Mouse (Mus musculus) midbrain, embryonic 11.5 days (tissue): ENCODE results near the gene Igfbp2. TPM values are rescaled to one million over a fixed set of nuclear protein-coding genes. Genes with fewer than 3 reads are reported as not detected.

Experiments
- ATAC-seq: fragments of 200-750 bp; cut with Nextera tagmentation; 2 replicates; pipeline ENCODE4 v1.8.0; 2017; ENCODE audit warnings: moderate TSS enrichment, moderate library complexity; ENCODE audit not compliant: low FRiP score
- DNase-seq: peaks from one replicate; pipeline ENCODE4 v3.0.0; 2015; ENCODE audit warnings: low spot score; ENCODE audit errors: missing footprints
- H3K27ac ChIP-seq: fragments of 300-500 bp; sonication (generic); 2 replicates; pipeline ENCODE4 v1.5.1; 2014; ENCODE audit warnings: low read depth, low read length
- H3K27me3 ChIP-seq: fragments of 300-500 bp; sonication (generic); 2 replicates; pipeline ENCODE4 v1.6.1; 2014; ENCODE audit warnings: mild to moderate bottlenecking, low read length, moderate library complexity, mixed read lengths; ENCODE audit not compliant: control insufficient read depth, insufficient read depth
- H3K36me3 ChIP-seq: fragments of 300-500 bp; sonication (generic); 2 replicates; pipeline ENCODE4 v1.6.1; 2014; ENCODE audit warnings: mild to moderate bottlenecking, low read length, moderate library complexity, mixed read lengths; ENCODE audit not compliant: control insufficient read depth, insufficient read depth
- H3K4me1 ChIP-seq: fragments of 300-500 bp; sonication (generic); 2 replicates; pipeline ENCODE4 v1.6.1; 2014; ENCODE audit warnings: low read length; ENCODE audit not compliant: control insufficient read depth, insufficient read depth
- H3K4me2 ChIP-seq: fragments of 300-500 bp; sonication (generic); 2 replicates; pipeline ENCODE4 v1.6.1; 2014; ENCODE audit warnings: mild to moderate bottlenecking, moderate library complexity
- H3K4me3 ChIP-seq: fragments of 300-500 bp; sonication (generic); 2 replicates; pipeline ENCODE4 v1.5.1; 2014; ENCODE audit warnings: low read depth, low read length
- H3K9ac ChIP-seq: fragments of 300-500 bp; sonication (generic); 2 replicates; pipeline ENCODE4 v1.6.1; 2014; ENCODE audit warnings: low read length
- H3K9me3 ChIP-seq: fragments of 300-500 bp; sonication (generic); 2 replicates; pipeline ENCODE4 v1.6.1; 2016; ENCODE audit warnings: low read length; ENCODE audit not compliant: control insufficient read depth
- WGBS: fragments of 180-500 bp; shearing (Covaris S2); extraction: QIAGEN DNeasy Blood & Tissue Kit; methylation state at CpG from one replicate; pipeline ENCODE4 v1.1.7; 2014; 5-methylcytosine and 5-hydroxymethylcytosine counted together
- polyA plus RNA-seq: library from polyadenylated mRNA; unstranded; fragments of >200 nt; fragmentation: Nextera tagmentation; extraction: Ambion mirVana; gene quantifications from 2 replicates; pipeline ENCODE4 v1.2.1, GENCODE M21; 2014

Gene Igfbp2
- polyA plus RNA-seq, 1 experiment from 2014 or later: 548 TPM

DNA sequence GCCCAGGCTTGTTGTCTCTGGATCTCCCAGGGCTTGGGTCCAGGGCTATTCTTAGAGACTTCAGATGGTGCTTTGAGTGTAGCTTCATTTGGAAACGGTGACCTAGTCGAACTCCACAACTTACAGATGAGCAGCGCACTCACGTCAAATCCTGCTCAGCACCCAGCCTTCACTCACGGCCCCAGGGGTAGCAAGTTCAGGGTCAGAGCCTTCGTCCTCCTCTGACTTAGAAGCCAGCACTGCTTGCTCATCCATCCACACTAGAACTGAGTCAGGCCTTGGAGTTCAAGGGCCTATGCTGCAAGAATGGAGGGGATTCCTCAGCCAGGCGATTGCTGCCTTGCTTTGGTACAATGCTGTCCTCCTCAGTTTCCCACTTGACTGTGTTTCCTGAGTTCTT is 15.5 kb downstream of the Igfbp2 start:
- H3K27ac ChIP-seq: no peak overlapping the region
- no peaks in the 10 kb centered on the region for H3K9me3 ChIP-seq
- no peak overlapping the region for H3K4me2 ChIP-seq
- WGBS: 92% methylated on average over 7 of the region's 7 CpGs
- H3K4me1 ChIP-seq: no peaks in the 10 kb centered on the region
- DNase-seq (no peak), ATAC-seq (no peak)
- no peaks in the 10 kb centered on the region for H3K27me3 ChIP-seq
- peaks cover 13% of the 10 kb centered on the region for H3K36me3 ChIP-seq
- H3K4me3 ChIP-seq: no peak overlapping the region
- no peak overlapping the region for H3K9ac ChIP-seq

DNA sequence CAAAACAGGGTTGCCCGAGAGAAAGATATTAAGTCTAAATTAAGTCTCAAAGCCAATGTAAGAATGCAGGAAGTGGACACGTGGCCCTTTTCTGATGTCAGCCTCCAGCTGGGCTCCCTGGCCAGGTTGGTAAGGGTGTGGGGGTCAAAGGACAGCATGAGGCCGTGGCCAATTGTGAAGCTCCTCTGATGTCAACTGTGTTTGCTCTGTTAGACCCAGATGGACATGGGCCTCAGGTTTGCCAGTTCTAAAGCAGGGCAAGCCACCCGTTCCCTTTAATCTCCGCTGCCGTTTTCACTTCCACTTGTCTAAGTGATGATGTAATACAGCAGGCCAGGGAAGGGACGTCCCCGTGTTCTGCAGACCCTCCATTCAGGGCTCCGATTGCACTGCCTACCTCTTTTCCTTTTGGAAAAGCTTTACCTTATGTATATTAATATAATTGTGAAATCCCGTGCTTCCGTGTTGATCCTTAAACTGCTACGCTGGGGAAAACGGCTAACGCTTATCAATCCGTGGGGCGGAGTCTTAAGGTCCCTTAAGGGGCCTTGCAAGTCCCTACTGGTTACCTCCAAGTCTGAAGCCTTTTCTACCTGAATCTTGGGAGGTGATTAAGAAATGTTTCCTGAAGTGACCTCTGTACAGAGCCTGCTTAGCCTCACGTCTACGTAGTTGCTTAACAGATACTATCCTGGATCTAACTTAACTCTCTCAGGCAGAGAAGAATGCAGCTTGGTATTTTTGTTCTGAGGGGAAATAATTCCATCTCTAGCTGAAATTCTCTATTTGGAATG is 18.6 kb downstream of the Igfbp2 start:
- no peaks in the 10 kb centered on the region for H3K27me3 ChIP-seq
- H3K36me3 ChIP-seq: peaks cover 4% of the 10 kb centered on the region; the same call in 1 of the 2 replicates
- no peak overlapping the region for H3K4me2 ChIP-seq
- no peak overlapping the region for H3K27ac ChIP-seq
- WGBS: 90% methylated on average over 18 of the region's 18 CpGs
- H3K9ac ChIP-seq: no peak overlapping the region
- no peak overlapping the region for H3K4me3 ChIP-seq
- DNase-seq: no peak
- no peaks in the 10 kb centered on the region for H3K4me1 ChIP-seq
- no peak for ATAC-seq
- no peaks in the 10 kb centered on the region for H3K9me3 ChIP-seq

DNA sequence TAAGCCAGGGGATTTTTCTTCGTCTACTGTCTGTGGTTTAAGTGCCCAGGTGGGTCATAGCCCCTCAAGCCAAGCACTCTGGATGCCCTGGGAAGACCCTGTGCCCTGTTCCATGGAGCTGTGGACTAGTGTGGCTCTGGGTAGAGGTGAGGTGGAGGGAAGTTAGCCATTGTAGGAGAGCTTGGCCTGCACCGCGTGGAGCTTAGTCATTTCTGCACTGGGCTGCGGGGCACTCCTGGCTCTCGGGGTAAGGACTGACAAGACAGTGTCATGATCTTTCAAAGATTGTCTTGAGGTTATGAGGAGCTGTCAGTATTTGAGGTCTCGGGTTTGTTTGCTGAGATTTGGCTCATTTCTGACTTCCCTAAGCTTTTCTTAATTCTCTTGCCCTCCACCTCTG is 20.4 kb downstream of the Igfbp2 start:
- Histone ChIP-seq H3K27me3 (no peaks in the 10 kb centered on the region), H3K27ac (no peak overlapping the region), H3K4me1 (no peaks in the 10 kb centered on the region), H3K4me2 (no peak overlapping the region), H3K36me3 (peaks cover 10% of the 10 kb centered on the region), H3K9ac (no peak overlapping the region), H3K4me3 (no peak overlapping the region), H3K9me3 (no peaks in the 10 kb centered on the region)
- WGBS: 91% methylated on average over 6 of the region's 6 CpGs
- ATAC-seq (no peak), DNase-seq (no peak)

DNA sequence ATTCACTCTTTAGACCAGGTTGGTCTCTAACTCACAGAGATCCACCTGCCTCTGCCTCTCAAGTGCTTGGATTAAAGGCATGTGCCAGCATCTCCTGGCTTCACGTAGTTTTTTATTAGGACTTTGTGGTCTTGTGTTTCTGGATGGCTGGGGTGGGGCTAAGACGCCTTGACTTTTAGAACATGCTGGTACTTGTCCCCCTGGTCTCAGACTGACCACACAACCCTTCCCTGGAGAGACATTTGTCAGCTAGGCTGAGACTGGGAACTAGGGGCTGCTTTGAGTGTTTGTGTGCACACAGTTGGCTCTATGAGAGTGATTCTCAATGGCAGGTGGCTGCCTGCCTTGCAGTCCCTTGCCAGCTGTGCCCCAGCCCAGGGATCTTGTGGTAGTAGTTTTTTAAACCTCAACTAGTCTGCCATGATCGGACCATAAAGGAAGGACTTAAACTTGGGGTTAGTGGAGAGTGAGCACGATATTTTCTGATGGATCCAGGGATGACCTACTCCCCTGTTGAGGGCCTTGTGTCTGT is 23.6 kb downstream of the Igfbp2 start:
- Histone ChIP-seq H3K4me1 (no peaks in the 10 kb centered on the region), H3K27me3 (no peaks in the 10 kb centered on the region), H3K4me3 (no peak overlapping the region), H3K36me3 (peaks cover 22% of the 10 kb centered on the region), H3K9me3 (no peaks in the 10 kb centered on the region), H3K9ac (no peak overlapping the region), H3K4me2 (no peak overlapping the region), H3K27ac (no peak overlapping the region)
- DNase-seq (no peak), ATAC-seq (no peak)
- 93% methylated on average over 4 of the region's 4 CpGs for WGBS

DNA sequence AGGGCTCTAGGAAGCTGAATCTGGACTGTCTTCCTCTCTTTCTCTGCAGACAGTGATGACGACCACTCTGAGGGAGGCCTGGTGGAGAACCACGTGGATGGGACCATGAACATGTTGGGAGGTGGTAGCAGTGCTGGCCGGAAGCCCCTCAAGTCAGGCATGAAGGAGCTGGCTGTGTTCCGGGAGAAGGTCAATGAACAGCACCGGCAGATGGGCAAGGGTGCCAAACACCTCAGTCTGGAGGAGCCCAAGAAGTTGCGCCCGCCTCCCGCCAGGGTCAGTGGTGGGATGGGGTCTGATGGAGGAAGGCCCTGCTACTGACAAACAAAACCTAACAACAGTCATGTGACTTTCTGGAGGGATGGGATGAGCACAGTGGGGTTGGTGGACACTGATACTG is 24.7 kb downstream of the Igfbp2 start:
- Histone ChIP-seq H3K27me3 (no peaks in the 10 kb centered on the region), H3K36me3 (peaks cover 19% of the 10 kb centered on the region)
- WGBS: 91% methylated on average over 8 of the region's 8 CpGs

GRCm38 (mm10) chr1:72853759-72854158 is 29.5 kb downstream of the Igfbp2 start:
- H3K4me2 ChIP-seq: no peak overlapping the region
- H3K27me3 ChIP-seq: no peaks in the 10 kb centered on the region
- H3K4me3 ChIP-seq: no peak overlapping the region
- H3K4me1 ChIP-seq: peaks cover 4% of the 10 kb centered on the region
- DNase-seq: peak; percentile 76
- H3K9ac ChIP-seq: no peak overlapping the region
- peaks cover 19% of the 10 kb centered on the region for H3K36me3 ChIP-seq
- no peaks in the 10 kb centered on the region for H3K9me3 ChIP-seq
- no peak overlapping the region for H3K27ac ChIP-seq
- 96% methylated on average over 1 of the region's 1 CpGs for WGBS
- no peak for ATAC-seq

More for the DNA sequence above, 24.7 kb downstream of the Igfbp2 start:
- no peak for ATAC-seq
- no peak overlapping the region for H3K27ac ChIP-seq
- H3K4me3 ChIP-seq: no peak overlapping the region
- no peak for DNase-seq
- H3K4me2 ChIP-seq: no peak overlapping the region
- no peaks in the 10 kb centered on the region for H3K4me1 ChIP-seq
- H3K9me3 ChIP-seq: no peaks in the 10 kb centered on the region
- H3K9ac ChIP-seq: no peak overlapping the region

DNA sequence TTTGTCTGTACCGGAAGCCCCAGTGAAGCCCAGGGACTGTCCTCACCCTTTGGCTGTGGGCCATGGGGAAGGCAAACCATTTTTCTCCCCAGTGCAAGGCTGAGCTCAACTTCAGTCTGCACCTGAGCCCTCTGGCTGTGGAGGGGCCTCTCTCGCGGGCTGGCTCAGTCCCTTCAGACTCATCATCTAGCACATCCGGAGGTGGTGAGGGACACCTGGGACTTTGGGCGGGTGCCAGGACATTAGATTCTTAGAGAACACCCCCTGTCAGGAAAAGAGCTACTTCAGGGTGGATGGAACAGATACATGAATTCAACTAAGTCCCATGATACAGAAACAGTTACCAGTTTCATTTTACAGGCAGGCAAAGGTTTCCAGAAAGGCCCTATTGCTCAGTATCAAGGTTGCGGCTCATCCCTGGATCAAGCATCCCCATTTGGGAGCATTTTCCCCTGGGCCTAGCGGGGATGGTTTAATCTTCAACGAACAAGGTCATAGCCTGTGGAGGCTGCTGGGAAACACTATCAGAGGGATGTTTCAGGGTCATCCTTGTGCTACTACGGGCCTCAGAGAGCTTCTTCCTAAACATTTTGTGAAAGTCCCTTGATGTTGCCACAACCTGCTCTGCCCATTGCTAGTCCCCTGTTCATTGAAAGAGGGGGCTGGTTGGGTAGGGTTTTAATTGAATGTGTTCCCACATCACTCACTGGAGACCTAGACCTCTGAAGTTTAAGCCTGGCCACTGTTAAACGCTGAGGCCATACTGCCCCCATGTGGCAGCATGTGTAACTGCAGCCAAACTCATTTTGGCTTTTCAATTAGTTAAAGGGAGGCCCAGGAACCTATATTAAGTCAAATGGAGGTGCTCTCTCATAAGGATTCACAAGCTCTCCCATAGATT is 30.3 kb downstream of the Igfbp2 start:
- DNase-seq (peak; percentile 97), ATAC-seq (peak; percentile 59; the same call in 1 of the 2 replicates)
- Histone ChIP-seq H3K27ac (no peak overlapping the region), H3K9me3 (no peaks in the 10 kb centered on the region), H3K9ac (no peak overlapping the region), H3K4me1 (peaks cover 8% of the 10 kb centered on the region), H3K36me3 (peaks cover 14% of the 10 kb centered on the region), H3K4me2 (no peak overlapping the region), H3K4me3 (no peak overlapping the region), H3K27me3 (no peaks in the 10 kb centered on the region)
- 60% methylated on average over 10 of the region's 10 CpGs for WGBS

DNA sequence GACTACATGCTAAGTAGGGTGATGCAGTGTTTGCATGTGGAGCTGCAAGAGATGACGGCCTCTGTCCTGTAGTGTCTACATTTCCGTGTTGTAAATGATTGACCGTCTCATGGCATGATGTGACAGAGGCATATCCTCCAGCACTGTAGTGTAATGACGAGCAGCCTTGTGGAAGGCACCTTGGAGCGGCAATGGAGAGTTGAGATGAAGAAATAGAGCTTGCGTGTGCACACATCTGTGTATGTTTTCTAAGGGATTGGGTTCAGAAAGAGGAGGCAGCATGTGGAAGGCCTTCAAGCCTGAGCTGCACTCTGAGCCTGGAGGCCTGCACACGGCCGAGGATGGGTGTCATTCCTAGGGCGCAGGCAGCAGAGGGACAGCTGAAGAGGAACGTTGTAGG is 31.4 kb downstream of the Igfbp2 start:
- peaks cover 8% of the 10 kb centered on the region for H3K4me1 ChIP-seq
- no peak overlapping the region for H3K9ac ChIP-seq
- no peak overlapping the region for H3K4me3 ChIP-seq
- H3K27me3 ChIP-seq: no peaks in the 10 kb centered on the region
- ATAC-seq (no peak), DNase-seq (peak; percentile 71)
- H3K4me2 ChIP-seq: no peak overlapping the region
- no peaks in the 10 kb centered on the region for H3K9me3 ChIP-seq
- 88% methylated on average over 10 of the region's 10 CpGs for WGBS
- H3K27ac ChIP-seq: no peak overlapping the region
- peaks cover 11% of the 10 kb centered on the region for H3K36me3 ChIP-seq
